Mouse (Mus musculus): Measurements from ENCODE around the gene Elobl. TPM values are rescaled to one million over a fixed set of nuclear protein-coding genes. Genes with fewer than 3 reads are reported as not detected.
A peak's percentile ranks its signal among the peaks of the same experiment; 100 is the strongest.

The Elobl gene
- total and polyA plus RNA-seq, 3 experiments: not detected

DNA sequence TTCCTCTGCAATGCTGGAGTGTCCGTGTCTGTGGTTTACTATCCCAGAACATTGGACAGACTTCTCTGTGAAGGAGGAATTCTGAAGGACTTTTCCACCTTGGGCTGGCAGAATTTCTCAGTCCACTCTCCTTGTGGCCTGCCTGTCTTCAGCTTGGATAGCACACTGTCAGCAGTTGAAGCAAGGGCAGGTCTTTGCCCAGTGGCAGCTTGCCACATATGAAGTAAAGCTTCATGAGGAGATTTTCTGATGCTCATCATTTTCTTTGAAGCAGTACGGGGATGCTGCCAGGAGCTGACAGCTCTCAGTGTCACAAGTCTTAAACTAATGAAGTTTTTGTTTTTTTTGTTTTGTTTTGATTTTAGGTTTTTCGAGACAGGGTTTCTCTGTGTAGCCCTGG lies 7.9 kb downstream of the Elobl start:
- no peak for TF ChIP-seq HCFC1 (IDR thresholded peaks at IDR 0.05; ENCODE audit: low read depth, low read length)
- Histone ChIP-seq H3K27ac (ENCODE audit: insufficient read depth, low read depth) (no peak overlapping the region), H3K27me3 (replicated peaks) (no peaks in the 10 kb centered on the region), H3K9me3 (replicated peaks; ENCODE audit: low read length) (no peaks in the 10 kb centered on the region), H3K79me2 (replicated peaks; ENCODE audit: control insufficient read depth, extremely low read depth, insufficient read depth, poor library complexity, severe bottlenecking) (peaks cover 9% of the 10 kb centered on the region), H3K4me3 (replicated peaks in 1 of 3; ENCODE audit: low read depth in 2 of 3, low read length in 2 of 3, poor library complexity in 1 of 3) (no peak overlapping the region), H3K4me2 (ENCODE audit: insufficient read depth, low read depth, poor library complexity, severe bottlenecking) (no peak overlapping the region), H3K4me1 (ENCODE audit: control insufficient read depth in 1 of 2, insufficient read depth in 2 of 2) (peaks cover 0 to 13% of the 10 kb centered on the region in 2 experiments; a peak in 1 of 4 replicates), H3K9ac (ENCODE audit: insufficient read depth, low read depth) (no peak overlapping the region), H3K36me3 (replicated peaks in 1 of 2; ENCODE audit: control insufficient read depth in 1 of 2, insufficient read depth in 1 of 2, low read length in 1 of 2) (no peaks in the 10 kb centered on the region)
- in situ Hi-C loops (cut with MboI; ENCODE audit: low pct_ligation_motif_present, low pct_unique_long_range_greater_than_20kb, low sequenced_read_pairs) (no loop called here), dilution Hi-C loops (cut with MboI; ENCODE audit: extremely low pct_ligation_motif_present, extremely low pct_unique_long_range_greater_than_20kb, low sequenced_read_pairs) (no loop called here)
- no peak for DNase-seq (ENCODE audit: extremely low read depth)

- H3K4me1 ChIP-seq (ENCODE audit: control insufficient read depth in 1 of 2, insufficient read depth in 2 of 2): peaks cover 12 to 43% of the 10 kb centered on the region in 2 experiments
- peak within 1 kb of the TSS; percentile 98 for H3K4me2 ChIP-seq (ENCODE audit: insufficient read depth, low read depth, poor library complexity, severe bottlenecking)
- dilution Hi-C loops (cut with MboI; ENCODE audit: extremely low pct_ligation_motif_present, extremely low pct_unique_long_range_greater_than_20kb, low sequenced_read_pairs) (no loop called here), in situ Hi-C loops (cut with MboI; ENCODE audit: low pct_ligation_motif_present, low pct_unique_long_range_greater_than_20kb, low sequenced_read_pairs) (no loop called here)
- no peaks in the 10 kb centered on the region for H3K27me3 ChIP-seq (replicated peaks)
- peak within 1 kb of the TSS; percentile 80 for H3K27ac ChIP-seq (ENCODE audit: insufficient read depth, low read depth)
- H3K9me3 ChIP-seq (replicated peaks; ENCODE audit: low read length): no peaks in the 10 kb centered on the region
- peaks cover 24% of the 10 kb centered on the region for H3K79me2 ChIP-seq (replicated peaks; ENCODE audit: control insufficient read depth, extremely low read depth, insufficient read depth, poor library complexity, severe bottlenecking)
- DNase-seq (ENCODE audit: extremely low read depth): peak; percentile 99
- peak within 1 kb of the TSS; percentile 74 for H3K9ac ChIP-seq (ENCODE audit: insufficient read depth, low read depth)
- peak within 1 kb of the TSS; percentile 59 to 73 (median 62) for H3K4me3 ChIP-seq (replicated peaks in 1 of 3; ENCODE audit: low read depth in 2 of 3, low read length in 2 of 3, poor library complexity in 1 of 3)
- H3K36me3 ChIP-seq (replicated peaks in 1 of 2; ENCODE audit: control insufficient read depth in 1 of 2, insufficient read depth in 1 of 2, low read length in 1 of 2): peaks cover 7 to 20% of the 10 kb centered on the region in 2 experiments
- TF ChIP-seq KAT2A (IDR thresholded peaks at IDR 0.05; ENCODE audit: insufficient replicate concordance, low read length) (0 out of 2 replicates have a peak, but pooled peaks have one; percentile 52), USF2 (conservative IDR thresholded peaks at IDR 0.05; ENCODE audit: low read depth, low read length) (no peak), BHLHE40 (IDR thresholded peaks at IDR 0.05; ENCODE audit: low read depth, low read length) (peak; percentile 99), ZNF384 (IDR thresholded peaks at IDR 0.05; ENCODE audit: low read depth, low read length) (0 out of 2 replicates have a peak, but pooled peaks have one; percentile 51), JUN (IDR thresholded peaks at IDR 0.05; ENCODE audit: insufficient read depth, low read depth, low read length) (no peak), MAZ (IDR thresholded peaks at IDR 0.05; ENCODE audit: low read depth, low read length) (peak; percentile 77; the same call in 1 of the 2 replicates), IRF4 (IDR thresholded peaks at IDR 0.05; ENCODE audit: low read depth, low read length) (peak; percentile 84), MAFK (IDR thresholded peaks at IDR 0.05; ENCODE audit: insufficient replicate concordance, low read length) (no peak), MEF2A (IDR thresholded peaks at IDR 0.05; ENCODE audit: borderline replicate concordance, low read depth, low read length) (peak; percentile 78), CHD2 (IDR thresholded peaks at IDR 0.05; ENCODE audit: low read length) (peak; percentile 61), PAX5 (IDR thresholded peaks at IDR 0.05; ENCODE audit: low read length) (no peak), E2F4 (IDR thresholded peaks at IDR 0.05; ENCODE audit: insufficient replicate concordance, low read depth, low read length) (peak; percentile 81; the same call in 1 of the 2 replicates), USF1 (IDR thresholded peaks at IDR 0.05; ENCODE audit: low read depth, low read length) (peak; percentile 53), ZMIZ1 (IDR thresholded peaks at IDR 0.05; ENCODE audit: low read depth, low read length) (peak; percentile 64), SMC3 (IDR thresholded peaks at IDR 0.05; ENCODE audit: low read depth, low read length) (peak; percentile 94), UBTF (IDR thresholded peaks at IDR 0.05; ENCODE audit: low read depth, low read length) (0 out of 2 replicates have a peak, but pooled peaks have one; percentile 72), ZC3H11A (IDR thresholded peaks at IDR 0.05; ENCODE audit: low read depth, low read length) (peak; percentile 64), EP300 (IDR thresholded peaks at IDR 0.05; ENCODE audit: low read length) (peak; percentile 10; the same call in 1 of the 2 replicates), MYC (IDR thresholded peaks at IDR 0.05; ENCODE audit: low read depth, low read length) (peak; percentile 56), CHD1 (IDR thresholded peaks at IDR 0.05; ENCODE audit: low read depth, low read length) (no peak), MAX (IDR thresholded peaks at IDR 0.05; ENCODE audit: low read length) (peak; percentile 76), POLR2A (IDR thresholded peaks at IDR 0.05; ENCODE audit: low read depth, low read length) (peak; percentile 92), TBP (conservative IDR thresholded peaks at IDR 0.05; ENCODE audit: low read depth, low read length) (0 out of 2 replicates have a peak, but pooled peaks have one; percentile 38), NRF1 (IDR thresholded peaks at IDR 0.05; ENCODE audit: low read depth, low read length) (peak; percentile 71), ETS1 (conservative IDR thresholded peaks at IDR 0.05; ENCODE audit: low read depth, low read length) (peak; percentile 72), ZKSCAN1 (IDR thresholded peaks at IDR 0.05; ENCODE audit: borderline replicate concordance, low read depth, low read length) (no peak), HCFC1 (IDR thresholded peaks at IDR 0.05; ENCODE audit: low read depth, low read length) (peak; percentile 52; the same call in 1 of the 2 replicates), RCOR1 (conservative IDR thresholded peaks at IDR 0.05; ENCODE audit: low read depth, low read length) (no peak; the same call in 1 of the 2 replicates), TCF12 (IDR thresholded peaks at IDR 0.05; ENCODE audit: low read depth, low read length) (peak; percentile 90), JUND (conservative IDR thresholded peaks at IDR 0.05; ENCODE audit: low read depth, low read length) (peak; percentile 5; the same call in 1 of the 2 replicates), CTCF (conservative IDR thresholded peaks at IDR 0.05 in 1 of 2, IDR thresholded peaks at IDR 0.05 in 1 of 2; ENCODE audit: low read depth in 2 of 2, low read length in 2 of 2) (peak in 1 of 2 experiments; percentile 96; a peak in 2 of 4 replicates)
Observed at GRCm38 (mm10) chr11:88955217-88955969, 11.3 kb downstream of the Elobl start, which contains the start of gene Scpep1. Gene Scpep1 (minus strand): TSS chr11:88955465.

All from CH12.LX (cell line).